Mouse (Mus musculus) megakaryocyte, embryonic 14.5 days (primary cell): ENCODE measurements at regions not wholly inside any gene's neighbourhood (a gene's known extent, or its start where the extent isn't known, plus 50 kb on each side); places are given as distances from the start of the nearest gene placed in this dataset.

Experiments used
- FLI1 ChIP-seq: IDR thresholded peaks from 2 replicates; pipeline ENCODE4 v1.6.1; 2012; ENCODE audit warnings: low read length, inconsistent platforms, mixed read lengths
- GATA1 ChIP-seq: IDR thresholded peaks from 3 replicates; pipeline ENCODE4 v1.6.1; 2012; ENCODE audit warnings: mixed read lengths, low read length, inconsistent platforms, borderline replicate concordance

- TF ChIP-seq GATA1 (no peak), FLI1 (no peak)
These were observed 142.5 kb upstream of the Zmiz1 start for GRCm38 (mm10) chr14:25316491-25316890.
